Mouse (Mus musculus): ENCODE measurements around the gene Ing3. TPM values are rescaled to one million over a fixed set of nuclear protein-coding genes. Genes with fewer than 3 reads are reported as not detected.

Gene Ing3
- total and polyA plus RNA-seq, 3 experiments: 12.5 to 27.0 (median 15.2) TPM

DNA sequence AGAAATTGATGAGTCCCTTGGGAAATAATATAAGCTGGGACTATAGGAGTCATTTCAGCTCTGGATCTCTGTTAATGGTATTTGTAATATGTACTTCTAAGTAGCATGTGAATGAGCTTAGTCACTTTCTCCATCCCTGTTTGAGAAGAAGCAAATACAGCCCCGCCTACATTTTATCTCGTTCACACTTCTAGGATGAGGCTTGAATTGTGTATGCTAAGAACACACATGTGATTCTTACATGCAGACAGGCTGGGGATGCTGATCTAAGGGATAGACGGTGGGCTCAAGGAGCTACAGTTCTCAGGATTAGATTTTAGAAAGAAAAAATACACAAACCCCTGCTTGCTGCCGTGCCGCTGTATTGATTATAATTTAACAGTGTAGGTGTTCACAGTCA lies 71.3 kb downstream of the Ing3 start:
- DNase-seq (ENCODE audit: low spot score) (no peak), ATAC-seq (ENCODE audit: extremely low read depth, insufficient number of reproducible peaks, low FRiP score, poor library complexity, severe bottlenecking) (no peak)
- no peaks in the 10 kb centered on the region for H3K4me1 ChIP-seq (ENCODE audit: insufficient read depth, low read depth, low read length)
- H3K27me3 ChIP-seq (ENCODE audit: insufficient read depth, low read length): peaks cover 15% of the 10 kb centered on the region
- no peaks in the 10 kb centered on the region for H3K36me3 ChIP-seq (replicated peaks)
- H3K4me3 ChIP-seq (ENCODE audit: low read depth, low read length): no peak overlapping the region
- no peak for TF ChIP-seq GATA1 (IDR thresholded peaks at IDR 0.05; ENCODE audit: borderline replicate concordance, low read length)
- no peak for TF ChIP-seq POLR2AphosphoS5 (IDR thresholded peaks at IDR 0.05; ENCODE audit: insufficient replicate concordance, low read depth, low read length)
- no peak for TF ChIP-seq TAL1 (conservative IDR thresholded peaks at IDR 0.05; ENCODE audit: low read depth, low read length)
- no peak for TF ChIP-seq GATA2 (IDR thresholded peaks at IDR 0.05; ENCODE audit: borderline replicate concordance, low read depth, low read length)
- TF ChIP-seq CTCF (IDR thresholded peaks at IDR 0.05; ENCODE audit: low read depth, low read length): no peak
- no peaks in the 10 kb centered on the region for H3K9me3 ChIP-seq (replicated peaks)

DNA sequence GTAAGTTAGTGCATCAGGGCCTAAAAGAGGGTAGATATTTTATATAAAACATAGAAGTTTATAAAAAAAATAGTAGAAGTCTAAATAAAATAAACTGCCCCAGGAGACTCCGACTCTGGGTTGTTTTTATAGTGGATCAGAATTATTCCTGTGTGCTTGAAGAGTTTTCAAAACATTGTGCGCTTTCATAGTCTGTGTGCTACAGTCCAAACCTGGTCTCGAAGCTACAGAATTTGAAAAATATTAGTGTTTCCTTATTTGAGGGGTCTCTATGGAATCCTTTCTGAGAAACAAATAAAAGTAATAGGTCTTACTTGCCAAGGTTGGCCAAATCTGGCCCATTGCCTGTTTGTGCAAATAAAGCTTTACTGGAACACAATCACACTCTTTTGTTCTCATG lies 71.9 kb downstream of the Ing3 start:
- Histone ChIP-seq H3K4me3 (ENCODE audit: low read depth, low read length) (no peak overlapping the region), H3K27me3 (ENCODE audit: insufficient read depth, low read length) (peaks cover 15% of the 10 kb centered on the region), H3K4me1 (ENCODE audit: insufficient read depth, low read depth, low read length) (no peaks in the 10 kb centered on the region), H3K36me3 (replicated peaks) (no peaks in the 10 kb centered on the region), H3K9me3 (replicated peaks) (no peaks in the 10 kb centered on the region)
- DNase-seq (ENCODE audit: low spot score): no peak
- TF ChIP-seq POLR2AphosphoS5 (IDR thresholded peaks at IDR 0.05; ENCODE audit: insufficient replicate concordance, low read depth, low read length): no peak
- TF ChIP-seq GATA2 (IDR thresholded peaks at IDR 0.05; ENCODE audit: borderline replicate concordance, low read depth, low read length): no peak
- TF ChIP-seq TAL1 (conservative IDR thresholded peaks at IDR 0.05; ENCODE audit: low read depth, low read length): no peak
- TF ChIP-seq GATA1 (IDR thresholded peaks at IDR 0.05; ENCODE audit: borderline replicate concordance, low read length): no peak
- no peak for TF ChIP-seq CTCF (IDR thresholded peaks at IDR 0.05; ENCODE audit: low read depth, low read length)
- ATAC-seq (ENCODE audit: extremely low read depth, insufficient number of reproducible peaks, low FRiP score, poor library complexity, severe bottlenecking): no peak

DNA sequence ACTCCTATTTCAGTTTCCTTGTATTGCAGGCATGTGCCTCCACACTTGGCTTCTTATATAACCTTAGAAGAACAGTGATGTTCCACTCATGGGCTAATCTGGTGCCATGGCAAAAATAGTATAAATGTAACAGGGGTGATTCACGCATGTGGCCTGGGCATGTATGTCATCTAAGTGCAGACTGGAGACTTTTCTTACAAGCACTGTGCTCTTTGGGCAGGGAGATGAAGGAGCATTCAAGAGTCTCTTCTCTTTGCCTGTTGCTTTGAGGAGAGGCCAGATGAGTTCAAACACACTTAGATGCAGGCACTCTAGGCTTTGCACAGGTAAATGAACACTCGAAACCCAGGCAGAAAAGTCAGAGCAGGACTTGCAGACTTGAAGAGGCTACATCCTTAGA lies 74.8 kb downstream of the Ing3 start:
- Histone ChIP-seq H3K4me3 (ENCODE audit: low read depth, low read length) (no peak overlapping the region), H3K9me3 (replicated peaks) (no peaks in the 10 kb centered on the region), H3K27me3 (ENCODE audit: insufficient read depth, low read length) (0 out of 2 replicates have a peak, but pooled peaks cover 2% of the 10 kb centered on the region), H3K4me1 (ENCODE audit: insufficient read depth, low read depth, low read length) (no peaks in the 10 kb centered on the region), H3K36me3 (replicated peaks) (no peaks in the 10 kb centered on the region)
- DNase-seq (ENCODE audit: low spot score) (no peak), ATAC-seq (ENCODE audit: extremely low read depth, insufficient number of reproducible peaks, low FRiP score, poor library complexity, severe bottlenecking) (no peak)
- TF ChIP-seq CTCF (IDR thresholded peaks at IDR 0.05; ENCODE audit: low read depth, low read length) (no peak), GATA2 (IDR thresholded peaks at IDR 0.05; ENCODE audit: borderline replicate concordance, low read depth, low read length) (no peak), TAL1 (conservative IDR thresholded peaks at IDR 0.05; ENCODE audit: low read depth, low read length) (no peak), GATA1 (IDR thresholded peaks at IDR 0.05; ENCODE audit: borderline replicate concordance, low read length) (no peak), POLR2AphosphoS5 (IDR thresholded peaks at IDR 0.05; ENCODE audit: insufficient replicate concordance, low read depth, low read length) (no peak)

Other genes with a start within 250 kb of the Ing3 start
- 1.9 TPM in 1 of 2 replicates, not detected in the other for gene Tspan12, start 97.1 kb upstream of the Ing3 start, total RNA-seq (2014; fragmentation: Nextera tagmentation)
- 1.2 and 1.9 TPM in 2 replicates for gene Tspan12, start 97.1 kb upstream of the Ing3 start, total RNA-seq (2017)
- gene Tspan12, start 97.1 kb upstream of the Ing3 start, polyA plus RNA-seq (2012): 0.08 and 0.10 TPM in 2 replicates
- gene Cped1, start 36.3 kb downstream of the Ing3 start, total RNA-seq (2014; fragmentation: Nextera tagmentation): not detected in 2 replicates
- gene Cped1, start 36.3 kb downstream of the Ing3 start, total RNA-seq (2017): 0.17 and 0.22 TPM in 2 replicates
- gene Cped1, start 36.3 kb downstream of the Ing3 start, polyA plus RNA-seq (2012): not detected in 2 replicates

All from G1E (cell line).